Mouse (Mus musculus): ENCODE measurements around the gene Spock1.

GRCm38 (mm10) chr13:57521152-57521551, 387.0 kb downstream of the Spock1 start:
- TF ChIP-seq NANOG (IDR thresholded peaks at IDR 0.05; ENCODE audit: borderline replicate concordance, low read length) (no peak), CTCF (conservative IDR thresholded peaks at IDR 0.05; ENCODE audit: low read length) (peak; percentile 66)
